Mouse (Mus musculus) testis, adult 2 months (tissue): ENCODE measurements around the gene Otop2.

Experiments
- CTCF ChIP-seq: fragments of 200-500 bp; IDR thresholded peaks from 2 replicates; pipeline ENCODE4 v1.5.1; 2012; ENCODE audit warnings: low read depth, mild to moderate bottlenecking, inconsistent platforms, low read length, moderate library complexity; ENCODE audit not compliant: control insufficient read depth, insufficient read depth, insufficient replicate concordance
- POLR2A ChIP-seq: fragments of 200-500 bp; IDR thresholded peaks from 2 replicates; pipeline ENCODE4 v1.6.1; 2012; ENCODE audit warnings: low read depth, mild to moderate bottlenecking, inconsistent platforms, low read length, moderate library complexity; ENCODE audit not compliant: control insufficient read depth

DNA sequence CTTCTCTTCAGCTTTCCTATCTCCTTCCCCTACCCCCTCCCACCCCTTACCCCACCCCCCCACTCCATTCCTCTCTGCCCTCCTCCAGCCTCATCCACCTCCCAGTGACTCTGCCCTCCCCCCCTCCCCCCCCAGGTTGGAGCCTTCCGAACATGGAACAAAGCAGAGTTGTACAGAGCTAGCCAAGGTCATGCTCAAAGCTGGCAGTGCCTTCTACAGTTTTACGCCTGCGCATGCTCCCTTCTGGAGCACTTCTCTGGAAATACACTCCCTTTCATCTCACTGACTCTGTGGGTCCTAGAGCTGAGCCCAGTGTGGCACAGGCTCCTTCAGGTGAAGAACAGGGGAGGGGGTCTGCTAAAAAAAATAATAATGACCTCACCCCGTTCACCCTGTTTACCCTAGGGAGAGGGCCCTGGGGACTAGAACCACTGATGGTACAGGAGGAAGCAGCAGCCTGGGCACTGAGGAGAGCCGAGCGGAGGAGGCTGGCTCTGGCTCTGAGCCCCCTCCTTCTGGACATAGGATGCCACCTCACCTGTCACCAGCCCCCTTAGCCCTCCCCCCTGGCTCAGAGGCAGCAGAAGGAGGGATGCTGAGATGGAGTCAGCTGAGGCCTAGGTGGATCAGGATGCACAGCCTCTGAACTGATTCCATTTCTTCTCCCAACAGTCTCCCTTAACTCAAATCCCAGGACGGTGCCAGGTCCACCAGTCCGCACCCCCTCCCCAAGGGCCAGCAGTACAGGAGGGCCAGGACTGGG, 24.1 kb upstream of the Otop2 start:
- TF ChIP-seq CTCF (no peak), POLR2A (no peak)
